Mouse (Mus musculus) adrenal gland, postnatal 10 days (tissue): ENCODE measurements at regions not wholly inside any gene's neighbourhood (a gene's known extent, or its start where the extent isn't known, plus 50 kb on each side); places are given as distances from the start of the nearest gene placed in this dataset.

Experiments used
- DNase-seq: peaks from one replicate; pipeline ENCODE4 v3.0.0; 2021; ENCODE audit warnings: mixed read lengths

DNA sequence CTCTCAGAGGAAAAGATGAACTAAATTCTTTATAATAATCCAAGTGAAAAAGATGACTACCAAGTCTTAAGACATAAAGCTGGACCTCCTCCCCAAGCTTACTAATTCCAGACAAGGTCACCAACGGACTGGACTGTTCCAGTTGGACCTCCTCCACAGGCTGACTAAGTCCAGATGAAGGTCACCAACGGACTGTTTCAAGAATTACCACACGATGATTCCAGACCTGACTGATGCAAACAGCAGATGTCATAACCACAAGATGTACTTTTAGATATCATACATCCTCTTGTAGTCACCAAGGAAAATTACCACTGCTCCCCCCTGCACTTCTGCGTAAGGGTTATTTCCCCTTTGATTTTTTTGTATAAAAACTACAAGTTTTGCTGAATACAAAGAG, 1466.0 kb downstream of the Grik2 start:
- DNase-seq = peak; percentile 28
